Mouse (Mus musculus) heart, adult 2 months (tissue): ENCODE results near the gene Dcp1b. TPM values are rescaled to one million over a fixed set of nuclear protein-coding genes. Genes with fewer than 3 reads are reported as not detected.

Experiments used
- DNase-seq, 2 experiments: peaks; one replicate each; pipeline ENCODE4 v3.0.0; 2021
- H3K27ac ChIP-seq: fragments of 200-600 bp; 2 replicates; pipeline ENCODE4 v1.8.1; 2022
- H3K27me3 ChIP-seq: fragments of 200-500 bp; 2 replicates; pipeline ENCODE4 v1.6.1; 2012; ENCODE audit warnings: mild to moderate bottlenecking, low read length, inconsistent platforms, mixed read lengths; ENCODE audit not compliant: control insufficient read depth, insufficient read depth
- H3K36me3 ChIP-seq: fragments of 200-500 bp; 2 replicates; pipeline ENCODE4 v1.6.1; 2012; ENCODE audit warnings: low read length, inconsistent platforms; ENCODE audit not compliant: control insufficient read depth, insufficient read depth
- H3K4me1 ChIP-seq: fragments of 200-500 bp; 2 replicates; pipeline ENCODE4 v1.6.1; 2011; ENCODE audit warnings: low read length; ENCODE audit not compliant: control insufficient read depth, insufficient read depth
- H3K4me3 ChIP-seq: fragments of 200-600 bp; 2 replicates; pipeline ENCODE4 v1.8.1; 2022
- H3K79me2 ChIP-seq: fragments of 200-500 bp; replicated peaks from 2 replicates; pipeline ENCODE4 v1.6.1; 2012; ENCODE audit warnings: mild to moderate bottlenecking, inconsistent platforms, low read length, moderate library complexity, mixed read lengths; ENCODE audit not compliant: control insufficient read depth, insufficient read depth
- H3K9ac ChIP-seq: fragments of 200-500 bp; 2 replicates; pipeline ENCODE4 v1.6.1; 2012; ENCODE audit warnings: low read depth, mild to moderate bottlenecking, control low read depth, inconsistent platforms, low read length, mixed read lengths
- CTCF ChIP-seq: fragments of 200-600 bp; IDR thresholded peaks from 2 replicates; pipeline ENCODE4 v1.8.1; 2022; ENCODE audit warnings: antibody characterized with exemption, mild to moderate bottlenecking, moderate library complexity
- EP300 ChIP-seq: fragments of 200-500 bp; IDR thresholded peaks from 2 replicates; pipeline ENCODE4 v1.6.1; 2011; ENCODE audit warnings: low read depth, low read length, control low read depth; ENCODE audit not compliant: insufficient read depth
- POLR2A ChIP-seq: fragments of 200-500 bp; IDR thresholded peaks from 2 replicates; pipeline ENCODE4 v1.6.1; 2011; ENCODE audit warnings: mild to moderate bottlenecking, low read depth, low read length, control low read depth; ENCODE audit not compliant: insufficient read depth
- WGBS: fragments of 180-500 bp; shearing (Covaris S2); methylation state at CpG from one replicate; pipeline ENCODE4 v1.1.7; 2018; 5-methylcytosine and 5-hydroxymethylcytosine counted together
- intact Hi-C: fragments of 180-260 bp; cut with DNase I; formaldehyde crosslinking; loops from one replicate; pipeline ENCODE4 v1.15.1; 2025
- polyA plus RNA-seq: library from polyadenylated mRNA; depleted of rRNA; stranded (reverse); fragments of >200 nt; gene quantifications from 2 replicates; pipeline ENCODE4 v1.2.3, GENCODE M21; 2012
- total RNA-seq, 2 experiments: library from RNA; stranded (reverse); gene quantifications; 2 replicates each; pipeline ENCODE4 v1.2.3; 2021

Gene Dcp1b
- total and polyA plus RNA-seq, 3 experiments, result 2.6 to 4.8 (median 2.7) TPM

GRCm38 (mm10) chr6:119237427-119237989 is 62.5 kb downstream of the Dcp1b start:
- DNase-seq, result no peak
- no peaks in the 10 kb centered on the region for H3K79me2 ChIP-seq
- no peak overlapping the region for H3K4me3 ChIP-seq
- intact Hi-C loops, result loop anchor here (5.0 kb wide), 1 partner anchor 85 kb away; no protein-coding TSS in a partner anchor
- TF ChIP-seq EP300, result no peak
- TF ChIP-seq CTCF, result no peak
- TF ChIP-seq POLR2A, result no peak
- no peaks in the 10 kb centered on the region for H3K4me1 ChIP-seq
- no peak overlapping the region for H3K27ac ChIP-seq
- no peak overlapping the region for H3K9ac ChIP-seq
- H3K27me3 ChIP-seq, result no peaks in the 10 kb centered on the region
- 31% methylated on average over 8 of the region's 8 CpGs for WGBS
- H3K36me3 ChIP-seq, result no peaks in the 10 kb centered on the region

GRCm38 (mm10) chr6:119239341-119240005 is 64.4 kb downstream of the Dcp1b start:
- no peak overlapping the region for H3K4me3 ChIP-seq
- no peak for DNase-seq
- 71% methylated on average over 5 of the region's 5 CpGs for WGBS
- H3K27ac ChIP-seq, result no peak overlapping the region
- no peaks in the 10 kb centered on the region for H3K4me1 ChIP-seq
- H3K27me3 ChIP-seq, result no peaks in the 10 kb centered on the region
- no peak for TF ChIP-seq EP300
- TF ChIP-seq CTCF, result no peak
- TF ChIP-seq POLR2A, result no peak
- intact Hi-C loops, result loop anchor here (5.0 kb wide), 1 partner anchor 83 kb away; no protein-coding TSS in a partner anchor
- H3K36me3 ChIP-seq, result no peaks in the 10 kb centered on the region
- H3K79me2 ChIP-seq, result no peaks in the 10 kb centered on the region
- H3K9ac ChIP-seq, result no peak overlapping the region

- H3K36me3 ChIP-seq, result no peaks in the 10 kb centered on the region
- no peak overlapping the region for H3K9ac ChIP-seq
- no peak overlapping the region for H3K27ac ChIP-seq
- TF ChIP-seq EP300 (no peak), POLR2A (no peak), CTCF (no peak)
- no peak overlapping the region for H3K4me3 ChIP-seq
- H3K27me3 ChIP-seq, result no peaks in the 10 kb centered on the region
- intact Hi-C loops, result no loop called here
- DNase-seq, result no peak
- 61% methylated on average over 7 of the region's 7 CpGs for WGBS
- no peaks in the 10 kb centered on the region for H3K79me2 ChIP-seq
- H3K4me1 ChIP-seq, result no peaks in the 10 kb centered on the region
Measured at GRCm38 (mm10) chr6:119240256-119240655, 65.2 kb downstream of the Dcp1b start.

- Histone ChIP-seq H3K36me3 (no peaks in the 10 kb centered on the region), H3K4me1 (no peaks in the 10 kb centered on the region), H3K4me3 (no peak overlapping the region), H3K27ac (no peak overlapping the region), H3K27me3 (no peaks in the 10 kb centered on the region), H3K9ac (no peak overlapping the region), H3K79me2 (no peaks in the 10 kb centered on the region)
- intact Hi-C loops, result no loop called here
- DNase-seq, result no peak
- TF ChIP-seq EP300, result no peak
- no peak for TF ChIP-seq POLR2A
- TF ChIP-seq CTCF, result no peak
- 47% methylated on average over 21 of the region's 21 CpGs for WGBS
Measured at GRCm38 (mm10) chr6:119240871-119241705, 66.0 kb downstream of the Dcp1b start.

GRCm38 (mm10) chr6:119246082-119246481 is 71.0 kb downstream of the Dcp1b start:
- Histone ChIP-seq H3K27me3 (no peaks in the 10 kb centered on the region), H3K27ac (no peak overlapping the region), H3K79me2 (no peaks in the 10 kb centered on the region), H3K9ac (no peak overlapping the region), H3K36me3 (no peaks in the 10 kb centered on the region), H3K4me3 (no peak overlapping the region), H3K4me1 (no peaks in the 10 kb centered on the region)
- DNase-seq, result no peak
- 53% methylated on average over 2 of the region's 2 CpGs for WGBS
- intact Hi-C loops, result no loop called here
- TF ChIP-seq EP300 (no peak), CTCF (peak; percentile 20), POLR2A (no peak)
